Mouse (Mus musculus) neural tube, embryonic 10.5 days (tissue): ENCODE measurements at regions not wholly inside any gene's neighbourhood (a gene's known extent, or its start where the extent isn't known, plus 50 kb on each side); places are given as distances from the start of the nearest gene placed in this dataset.

Experiments used
- DNase-seq: peaks from one replicate; pipeline ENCODE4 v3.0.0-alpha.2; 2017; ENCODE audit warnings: low spot score; ENCODE audit errors: extremely low spot score

GRCm38 (mm10) chr1:186241112-186241511 is 124.0 kb upstream of the Lyplal1 start:
- DNase-seq: no peak

DNA sequence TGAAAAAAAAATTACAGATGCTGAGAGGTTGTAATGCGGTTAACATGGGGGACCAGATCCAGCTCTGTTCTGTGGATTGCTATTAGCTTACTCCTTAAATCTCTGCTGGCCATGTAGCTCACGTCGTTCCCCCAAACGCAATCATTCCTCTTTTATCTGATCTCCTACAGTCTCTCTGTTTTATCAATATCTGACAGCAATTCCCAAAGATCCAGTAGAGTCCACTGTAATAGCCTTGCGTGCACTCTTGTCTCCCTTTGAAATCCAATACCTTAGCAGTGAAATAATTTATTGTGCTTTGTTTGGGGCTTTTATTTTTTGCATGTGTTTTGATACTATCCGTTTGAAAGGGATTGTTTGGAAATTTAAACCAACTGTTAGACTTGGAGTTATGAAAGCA is 120.4 kb upstream of the Lyplal1 start:
- DNase-seq: no peak

DNA sequence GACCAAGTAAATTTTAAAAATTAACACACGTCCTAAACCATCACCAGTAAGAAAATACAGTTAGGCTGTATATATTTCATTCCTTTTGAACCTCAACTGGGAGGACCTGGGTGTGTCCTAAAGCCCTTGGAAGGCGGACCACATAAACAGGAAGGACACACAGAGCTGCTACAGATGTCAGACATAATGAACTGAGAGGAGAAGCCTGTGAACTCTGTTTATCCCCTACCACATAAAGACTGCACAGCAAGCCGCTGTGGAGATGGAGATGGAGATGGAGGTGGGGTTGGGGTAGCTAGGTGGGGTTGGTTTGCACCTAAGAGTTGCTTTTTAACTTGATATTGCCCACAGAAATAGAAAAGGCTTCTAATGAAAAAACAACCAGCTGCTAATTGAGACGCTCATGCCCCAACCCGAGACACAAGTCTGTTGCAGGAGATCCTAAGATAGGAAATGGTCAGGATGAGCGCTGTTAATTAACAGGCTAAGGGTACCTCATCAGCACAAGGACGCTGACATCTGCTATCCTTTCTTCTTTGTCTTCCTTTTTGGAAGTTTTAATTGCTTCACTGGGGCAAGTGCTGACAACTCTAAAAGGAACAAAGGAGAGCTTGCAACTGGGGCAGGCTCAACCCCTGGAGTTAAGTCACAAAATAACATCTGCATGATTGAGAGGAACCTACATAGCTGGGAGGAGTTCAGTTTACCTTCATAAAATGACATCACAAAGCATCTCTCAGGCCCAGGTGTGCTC is 119.3 kb upstream of the Lyplal1 start:
- DNase-seq: no peak

DNA sequence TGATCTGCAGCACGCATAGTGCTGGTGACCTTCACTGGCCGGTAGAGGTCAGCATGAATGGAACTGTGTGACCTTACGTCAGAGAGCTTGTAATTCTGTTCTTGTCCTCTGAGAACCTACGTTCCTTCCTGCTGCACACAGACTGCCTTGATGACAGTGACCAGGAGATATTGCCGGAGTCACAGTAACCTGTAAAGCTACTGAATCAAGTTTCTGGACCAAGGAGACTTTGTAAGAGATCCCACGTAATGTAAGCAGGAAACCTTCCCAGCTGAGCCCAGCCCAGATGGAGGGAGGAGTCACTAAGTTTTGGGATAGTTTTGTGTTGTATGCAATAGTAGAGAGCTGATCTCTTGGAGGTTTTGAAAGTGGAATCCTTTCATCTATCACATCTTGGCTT is 117.4 kb upstream of the Lyplal1 start:
- no peak for DNase-seq

- no peak for DNase-seq
These were observed 113.4 kb upstream of the Lyplal1 start for GRCm38 (mm10) chr1:186230476-186230875.

- no peak for DNase-seq
These were observed 112.7 kb upstream of the Lyplal1 start for GRCm38 (mm10) chr1:186229856-186230255.

GRCm38 (mm10) chr1:186228396-186228795 is 111.3 kb upstream of the Lyplal1 start:
- no peak for DNase-seq

DNA sequence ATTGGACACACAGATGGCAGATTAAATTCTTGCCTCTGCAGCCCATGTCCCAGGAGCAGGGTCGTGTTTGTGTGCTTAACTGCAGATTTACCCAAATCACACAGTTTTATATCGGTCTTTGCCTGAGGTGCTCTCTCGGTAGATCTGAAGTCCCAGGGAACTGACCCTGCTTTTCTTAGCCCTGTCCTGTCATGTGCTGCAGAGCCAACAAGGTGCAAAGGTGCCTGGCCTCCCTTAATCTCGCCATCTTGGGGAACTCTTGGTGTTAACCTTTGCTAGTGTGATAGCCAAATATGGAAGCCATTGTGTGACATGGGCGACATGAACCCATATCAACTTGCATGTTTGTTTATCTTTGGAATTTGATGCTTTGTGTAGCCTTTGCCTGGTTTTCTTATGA is 107.1 kb upstream of the Lyplal1 start:
- no peak for DNase-seq

GRCm38 (mm10) chr1:186223417-186223816 is 106.3 kb upstream of the Lyplal1 start:
- DNase-seq: peak; percentile 44

DNA sequence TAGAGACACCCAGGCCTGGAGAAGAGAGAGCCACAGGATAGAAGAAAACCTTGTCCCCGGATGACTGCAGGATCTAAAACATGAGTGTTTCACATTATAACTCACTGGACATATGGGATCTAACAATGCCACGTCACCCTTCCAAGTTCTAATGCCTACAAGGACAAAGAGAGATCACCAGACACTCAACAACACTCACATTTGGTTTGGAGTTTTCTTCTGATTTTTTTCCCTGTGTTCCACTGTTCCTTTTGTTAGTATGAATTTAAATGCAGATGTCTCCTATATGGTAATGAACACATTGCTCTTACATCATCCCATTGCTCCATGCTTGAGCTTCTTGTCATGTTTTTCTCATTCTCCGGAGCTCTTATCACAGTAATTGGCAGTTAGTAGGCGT is 101.9 kb upstream of the Lyplal1 start:
- no peak for DNase-seq

- DNase-seq: no peak
These were observed 100.1 kb upstream of the Lyplal1 start for GRCm38 (mm10) chr1:186217198-186217597.

- no peak for DNase-seq
These were observed 87.0 kb upstream of the Lyplal1 start for GRCm38 (mm10) chr1:186204151-186204550.

GRCm38 (mm10) chr1:186202536-186202935 is 85.4 kb upstream of the Lyplal1 start:
- no peak for DNase-seq

DNA sequence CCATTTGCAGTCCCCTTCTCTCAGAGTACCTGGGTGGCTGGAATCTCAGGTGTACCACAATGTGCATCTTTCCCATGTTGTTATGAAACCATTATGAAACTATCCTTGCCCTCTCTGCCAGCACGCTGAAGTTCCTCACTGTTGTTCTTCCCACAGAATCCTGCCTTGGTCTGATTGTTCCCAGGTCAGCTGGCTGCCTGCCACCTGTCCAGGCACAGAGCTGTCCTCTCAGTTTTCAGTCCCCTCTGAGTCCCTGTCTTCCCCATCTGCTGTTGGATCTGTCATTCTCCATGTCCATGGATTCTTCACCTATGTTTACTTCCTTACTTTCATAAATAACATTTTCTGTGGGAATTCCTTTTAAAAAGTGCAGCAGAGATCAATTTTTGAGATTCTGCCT is 81.3 kb upstream of the Lyplal1 start:
- DNase-seq: no peak

GRCm38 (mm10) chr1:186197057-186197456 is 79.9 kb upstream of the Lyplal1 start:
- DNase-seq: no peak

DNA sequence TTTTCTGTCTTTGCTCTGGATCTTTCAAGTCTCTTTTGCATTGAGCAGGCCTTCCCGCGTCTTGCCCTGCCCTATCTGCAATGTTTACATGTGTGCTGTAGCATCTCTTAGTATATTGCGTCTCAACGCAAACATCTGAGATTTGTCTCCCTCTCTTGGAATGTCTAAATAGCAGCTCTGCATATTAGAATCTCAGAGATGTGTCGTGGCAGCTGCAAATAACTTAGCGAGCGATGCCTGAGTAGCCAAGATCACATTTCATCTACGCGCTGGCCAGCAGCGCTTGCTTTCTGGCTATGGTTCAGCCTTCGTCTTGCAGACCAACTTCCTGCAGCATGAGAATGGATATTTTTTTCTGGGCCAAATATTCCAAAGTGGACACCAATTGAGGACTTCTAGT is 72.3 kb upstream of the Lyplal1 start:
- DNase-seq: no peak

- DNase-seq: no peak
These were observed 70.3 kb upstream of the Lyplal1 start for GRCm38 (mm10) chr1:186187372-186187771.

- DNase-seq: no peak
These were observed 66.1 kb upstream of the Lyplal1 start for GRCm38 (mm10) chr1:186183204-186183651.

DNA sequence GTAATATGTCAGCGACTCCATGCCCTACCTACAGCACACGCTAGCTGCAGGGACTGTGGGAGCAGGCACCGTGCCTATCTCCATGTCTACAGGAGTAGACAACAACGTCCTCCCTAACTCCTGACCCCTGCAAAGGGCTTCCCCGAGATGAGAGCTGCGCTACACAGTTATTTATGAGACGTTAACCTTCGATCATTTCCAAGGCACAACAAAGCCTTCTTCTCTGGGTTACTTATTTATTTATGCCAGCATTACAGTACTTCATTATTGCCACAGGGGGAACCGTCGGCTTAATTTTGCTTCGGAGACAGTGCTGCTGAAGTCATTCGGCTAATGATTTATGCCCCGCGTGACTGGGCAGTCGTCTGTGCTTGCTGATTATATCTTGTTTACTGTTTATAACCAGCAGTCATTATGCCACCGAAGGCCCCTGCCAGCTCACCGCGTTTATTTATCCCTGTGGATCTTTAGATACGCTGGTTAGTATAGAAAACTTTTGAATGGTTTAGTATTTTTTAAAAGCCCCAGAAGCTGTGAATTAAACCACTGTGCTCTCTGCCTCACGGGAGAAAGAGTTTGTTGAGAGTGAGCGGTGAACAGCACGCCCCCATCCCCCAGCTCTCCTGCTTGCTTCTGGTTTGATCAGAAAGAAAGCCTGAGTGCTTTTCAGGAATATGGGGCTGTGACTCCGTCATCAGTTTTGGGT is 65.5 kb upstream of the Lyplal1 start:
- DNase-seq: peak; percentile 32

DNA sequence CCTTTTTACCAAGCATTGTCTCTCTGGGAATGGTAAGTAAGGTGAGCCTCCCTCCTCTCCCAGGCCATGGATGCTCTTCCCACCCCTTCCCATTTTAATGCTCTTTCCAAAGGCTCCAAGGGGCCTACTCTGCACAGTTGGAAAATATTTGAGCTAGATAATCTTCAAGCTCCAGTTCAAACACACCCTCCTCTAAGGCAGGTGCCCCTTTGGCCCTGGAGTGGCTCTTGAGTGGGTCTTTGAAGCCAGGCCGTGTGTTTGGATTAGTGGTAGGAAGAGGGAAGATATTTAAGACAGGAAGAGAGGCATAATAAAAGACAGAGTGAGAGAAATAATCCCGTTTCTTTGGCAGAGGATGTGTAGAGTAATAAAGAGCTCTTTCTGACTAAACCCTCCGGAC is 59.9 kb upstream of the Lyplal1 start:
- DNase-seq: no peak

DNA sequence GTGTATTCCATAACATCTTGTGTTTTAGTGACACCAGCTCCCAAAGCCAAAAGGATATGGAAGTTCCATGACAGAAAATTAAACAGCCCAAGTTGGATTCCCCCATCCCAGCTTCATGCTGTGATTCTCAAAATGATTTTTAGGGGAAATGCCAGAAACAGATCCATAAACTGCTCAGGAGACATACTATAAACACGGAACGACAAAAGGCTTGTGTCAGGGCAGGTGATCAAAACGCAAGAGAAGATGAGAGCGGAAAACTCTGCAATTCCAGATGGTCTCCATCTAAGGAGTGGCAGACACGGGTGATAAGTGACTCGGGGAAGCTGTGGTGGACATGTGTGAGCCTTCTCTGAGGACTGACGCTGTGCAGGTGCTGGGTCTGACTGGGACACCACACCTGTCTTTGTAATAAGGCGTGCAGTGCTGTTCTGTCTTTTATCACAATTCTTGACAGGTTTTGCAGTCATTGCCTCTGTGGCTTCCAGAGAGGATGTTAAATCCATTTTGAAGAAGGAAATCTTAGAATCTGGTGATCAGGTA is 56.4 kb upstream of the Lyplal1 start:
- DNase-seq: peak; percentile 32

GRCm38 (mm10) chr1:186171691-186172090 is 54.6 kb upstream of the Lyplal1 start:
- no peak for DNase-seq
